Mouse (Mus musculus) c-Kit-positive CD71-negative TER-119-negative erythroid progenitor cells, embryonic 14.5 days (primary cell): Measurements from ENCODE around the gene Lrig2.

ENCODE experiments used
- DNase-seq: peaks from one replicate; pipeline ENCODE4 v3.0.0-alpha.2; 2013; ENCODE audit warnings: low read depth

The Lrig2 gene

DNA sequence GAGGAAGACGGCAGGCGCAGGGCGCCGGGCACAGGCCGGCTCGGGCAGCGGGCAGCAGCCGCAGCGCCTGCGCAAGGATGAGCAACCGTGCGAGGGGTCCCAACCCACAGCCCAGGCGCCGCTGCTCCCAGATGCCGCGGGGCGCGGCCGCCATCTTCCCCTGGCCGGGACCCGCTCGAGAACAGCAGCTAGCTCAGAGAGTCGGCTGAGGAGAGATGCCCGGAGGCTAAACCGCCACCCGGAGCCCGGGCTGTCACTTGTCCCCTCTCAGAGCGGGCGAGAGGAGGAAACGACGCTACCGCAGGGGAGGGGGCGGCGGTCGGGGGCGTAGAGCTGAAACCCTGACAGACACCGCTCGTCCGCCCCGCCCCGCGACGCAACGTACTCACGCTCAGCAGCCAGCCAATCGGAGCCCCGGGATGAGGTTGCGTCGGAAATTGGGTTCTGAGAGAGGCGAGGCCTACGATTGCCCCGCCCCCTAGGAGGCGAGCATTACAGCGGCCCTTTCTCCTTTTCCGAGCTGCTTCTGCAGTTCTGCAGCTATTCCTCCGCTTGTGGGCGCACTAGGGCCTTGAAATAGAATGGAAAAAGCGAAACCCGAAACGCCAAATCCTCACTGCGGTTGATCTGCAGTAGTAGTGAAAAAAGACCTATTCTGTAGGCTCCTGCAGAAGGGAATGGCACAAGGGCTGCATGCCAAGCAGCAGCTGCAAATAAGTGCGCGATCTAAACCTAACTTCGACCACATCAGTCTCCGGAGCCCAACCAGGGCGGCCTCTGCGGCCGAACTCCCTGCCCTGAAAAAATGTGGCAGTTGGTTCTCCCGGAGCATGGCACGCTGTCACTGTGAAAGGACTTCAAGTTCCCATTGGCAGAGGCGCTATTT, at the start of gene Lrig2:
Gene Lrig2 (minus strand): TSS at position 381 of the 886 bp plus-strand sequence.
- DNase-seq: peak; percentile 99

DNA sequence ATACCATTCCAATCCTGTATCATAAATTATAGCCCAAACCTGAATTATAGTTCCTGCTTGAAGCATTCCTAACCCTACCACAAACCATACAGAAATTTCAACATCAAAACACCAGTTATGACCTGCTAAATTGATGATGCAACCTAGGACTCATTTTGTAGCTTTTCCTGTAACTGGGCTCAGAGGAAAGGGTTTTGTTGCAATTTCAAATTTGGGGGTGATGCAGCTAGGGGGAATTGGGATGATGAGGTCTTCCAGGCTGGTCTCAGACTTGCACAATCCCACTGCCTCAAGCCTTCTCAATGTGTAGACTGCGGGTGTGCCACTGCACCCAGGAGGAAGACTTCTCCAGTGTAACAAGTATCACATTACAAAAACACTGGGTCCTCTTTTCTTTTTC, 44.9 kb upstream of the Lrig2 start:
- DNase-seq: no peak

DNA sequence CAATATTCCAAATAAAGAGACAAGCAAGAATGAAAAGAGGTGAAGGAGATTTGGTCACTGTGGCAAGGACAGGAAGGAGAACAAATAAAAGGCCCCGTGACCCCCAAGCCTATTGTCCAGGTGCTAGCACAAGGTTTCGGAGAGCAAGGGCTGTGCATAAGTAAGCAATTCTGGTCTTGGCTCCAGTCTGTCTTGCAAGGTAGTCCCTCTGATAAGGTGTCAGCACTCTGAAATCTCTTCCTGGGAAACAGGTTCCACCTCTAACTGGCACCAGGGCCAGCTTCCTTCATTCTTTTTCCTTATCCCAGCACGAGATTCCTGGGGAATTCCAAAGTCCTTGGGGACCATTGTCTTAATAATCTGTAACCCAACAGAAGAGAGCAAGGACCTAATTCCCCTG, 38.9 kb upstream of the Lrig2 start:
- no peak for DNase-seq

DNA sequence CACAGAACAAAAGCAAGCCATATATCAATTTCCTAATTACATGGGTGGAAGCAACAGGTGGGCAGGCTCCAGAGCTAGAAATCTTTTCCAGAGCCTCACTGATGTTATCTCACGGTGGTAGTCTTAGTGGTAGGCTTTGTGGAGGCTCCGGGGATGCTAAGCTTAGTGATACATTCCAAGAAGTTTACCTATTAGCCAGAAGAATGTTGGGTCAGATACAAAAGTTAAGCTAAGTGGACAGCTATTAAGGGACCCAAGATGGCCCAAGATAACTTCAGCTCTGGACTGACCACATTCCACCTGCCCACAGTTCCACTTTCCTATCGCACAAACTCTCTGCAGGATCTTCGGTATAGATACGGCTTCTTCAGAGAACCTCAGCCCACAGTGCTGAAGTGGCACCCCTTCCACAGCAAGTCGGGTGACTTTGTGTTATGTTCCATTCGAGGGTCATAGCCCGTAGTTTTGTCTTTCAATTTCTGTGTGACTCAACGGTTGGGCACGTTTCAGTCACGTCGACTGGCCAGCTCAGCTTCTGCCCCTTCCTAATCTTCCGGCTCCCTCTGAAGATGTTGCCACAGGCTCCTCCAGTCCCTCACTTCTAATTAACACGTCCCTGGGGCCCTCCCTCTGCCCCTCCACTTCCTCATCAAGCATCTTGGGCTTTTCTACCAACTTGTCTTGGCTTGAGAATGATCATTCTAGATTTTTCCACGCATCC, 36.8 kb upstream of the Lrig2 start:
- DNase-seq: no peak

DNA sequence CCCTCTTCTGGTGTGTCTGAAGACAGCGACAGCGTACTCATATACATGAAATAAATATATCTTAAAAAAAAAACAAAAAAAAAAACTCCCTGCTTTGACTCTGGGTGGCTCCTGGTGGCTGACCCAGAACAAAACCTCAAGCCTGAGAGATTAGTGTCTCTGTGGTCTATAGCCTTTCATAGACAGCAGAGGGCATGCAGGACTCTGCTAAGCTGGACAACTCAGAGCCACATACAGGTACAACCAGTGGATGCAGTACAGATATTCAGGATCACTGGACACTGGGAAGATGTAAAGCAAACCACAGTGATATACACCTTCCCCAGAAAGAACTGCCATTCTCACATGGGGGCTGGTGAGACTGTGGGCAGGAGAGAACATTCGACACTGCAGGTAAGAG, 32.1 kb upstream of the Lrig2 start:
- no peak for DNase-seq

DNA sequence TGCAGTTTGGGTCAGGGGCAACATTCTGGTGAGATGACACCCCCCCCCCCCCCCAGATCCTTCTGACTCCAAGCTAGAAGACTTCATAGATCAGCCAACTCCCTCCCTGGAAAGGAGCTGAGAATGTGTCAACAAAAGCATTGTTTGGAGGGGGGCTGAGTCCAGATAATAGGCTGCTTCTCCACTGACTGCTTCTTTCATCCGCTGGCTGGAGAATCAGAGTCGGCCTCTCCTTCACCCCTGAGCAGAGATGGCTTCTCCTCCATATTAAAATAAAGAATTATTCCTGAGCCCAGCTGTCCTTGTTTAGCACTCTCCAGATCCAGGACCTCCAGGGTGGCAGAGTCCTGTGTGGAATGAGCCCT, 30.3 kb upstream of the Lrig2 start:
- no peak for DNase-seq

DNA sequence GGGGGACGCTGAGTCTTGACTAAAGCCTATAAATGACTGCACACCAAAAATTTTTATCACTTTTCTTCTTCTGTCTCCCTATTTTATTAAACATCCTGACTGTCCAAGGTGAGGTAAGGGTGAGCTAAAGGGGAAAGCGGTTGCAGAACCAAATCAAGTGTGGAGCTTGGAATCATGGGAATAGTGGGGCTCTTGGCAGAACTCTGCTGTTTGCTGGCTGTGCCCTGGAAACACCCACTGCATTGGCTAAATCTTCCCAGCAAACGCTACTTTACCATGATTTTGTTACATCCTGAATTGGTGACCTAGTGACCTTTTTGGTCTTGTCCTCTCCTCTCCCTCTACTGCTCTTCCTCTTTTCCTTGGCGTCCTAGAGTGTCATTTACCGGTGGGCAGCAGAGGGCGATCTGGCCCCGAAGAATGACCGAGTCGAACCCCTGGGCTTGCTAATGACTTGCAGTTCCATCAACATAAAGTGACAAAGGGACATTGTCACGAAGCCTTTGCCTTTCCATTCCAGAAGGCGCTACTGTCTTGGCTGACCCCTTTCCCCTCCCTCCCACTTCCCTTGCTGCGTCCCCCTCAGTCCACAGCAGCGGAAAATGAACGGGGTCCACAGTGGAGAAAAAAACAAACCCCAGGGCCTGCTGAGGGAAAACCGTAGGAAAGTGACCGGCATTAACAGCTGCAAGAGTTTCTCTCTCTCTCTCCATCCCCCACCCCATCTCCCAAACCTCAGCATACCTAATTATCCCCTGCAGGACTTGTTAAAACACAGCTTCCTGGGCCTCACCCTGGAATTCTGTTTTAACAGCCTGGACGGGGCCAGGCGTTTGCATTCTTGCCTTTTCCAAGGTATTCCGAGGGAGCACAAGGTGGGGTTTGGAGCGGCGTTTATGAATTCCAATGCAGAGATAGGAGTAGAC, 29.7 kb upstream of the Lrig2 start:
- peak; percentile 56 for DNase-seq

DNA sequence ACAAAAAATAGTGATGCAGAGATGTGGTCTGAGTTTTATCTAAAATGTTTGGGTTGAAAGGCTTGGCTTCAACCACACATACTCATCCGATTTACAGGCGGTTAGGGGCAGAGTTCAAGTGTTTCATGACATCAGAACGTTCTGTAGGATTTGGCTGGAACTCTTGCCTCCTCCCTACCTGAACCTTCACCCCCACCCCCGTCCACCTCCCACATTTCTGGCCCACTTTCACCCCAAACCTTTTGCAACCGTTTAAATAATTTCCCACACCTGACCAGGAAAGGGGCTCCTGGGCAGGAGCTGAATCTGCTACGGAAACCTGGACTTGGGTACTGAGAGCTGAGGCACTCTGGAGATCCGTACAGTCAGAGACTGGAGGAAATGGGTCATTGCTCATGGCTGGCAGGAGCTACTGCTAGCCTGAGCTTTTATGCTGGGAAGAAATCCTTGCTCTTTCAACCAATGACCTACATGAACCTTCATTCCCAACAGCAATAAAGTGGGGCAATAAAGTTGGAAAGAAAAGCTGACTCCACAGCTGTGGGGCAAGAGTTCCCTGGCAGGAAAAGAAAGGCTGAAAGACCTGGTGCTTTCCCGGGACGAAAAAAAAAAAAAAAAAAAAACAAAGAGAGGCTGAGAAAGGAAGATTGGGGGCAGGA, 28.9 kb upstream of the Lrig2 start:
- DNase-seq: no peak

DNA sequence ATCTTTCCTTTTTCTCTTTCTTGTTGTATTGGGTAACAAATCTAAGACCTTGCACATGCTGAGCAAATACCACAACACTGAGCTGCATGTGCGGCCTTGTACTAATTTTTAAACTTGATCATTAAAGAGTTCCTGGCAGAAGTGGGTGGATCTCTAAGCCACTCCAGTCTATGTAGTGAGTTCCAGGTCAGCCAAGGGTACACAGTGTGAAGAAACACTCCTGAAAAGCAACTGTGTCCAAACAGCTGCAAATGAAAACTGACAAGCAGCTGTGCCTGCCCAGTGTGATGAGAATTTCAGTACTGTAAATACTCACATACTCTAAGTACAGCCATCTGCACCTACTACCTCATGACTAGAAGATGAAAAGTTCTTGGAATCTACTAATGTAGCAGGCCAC, 21.5 kb upstream of the Lrig2 start:
- DNase-seq: no peak

DNA sequence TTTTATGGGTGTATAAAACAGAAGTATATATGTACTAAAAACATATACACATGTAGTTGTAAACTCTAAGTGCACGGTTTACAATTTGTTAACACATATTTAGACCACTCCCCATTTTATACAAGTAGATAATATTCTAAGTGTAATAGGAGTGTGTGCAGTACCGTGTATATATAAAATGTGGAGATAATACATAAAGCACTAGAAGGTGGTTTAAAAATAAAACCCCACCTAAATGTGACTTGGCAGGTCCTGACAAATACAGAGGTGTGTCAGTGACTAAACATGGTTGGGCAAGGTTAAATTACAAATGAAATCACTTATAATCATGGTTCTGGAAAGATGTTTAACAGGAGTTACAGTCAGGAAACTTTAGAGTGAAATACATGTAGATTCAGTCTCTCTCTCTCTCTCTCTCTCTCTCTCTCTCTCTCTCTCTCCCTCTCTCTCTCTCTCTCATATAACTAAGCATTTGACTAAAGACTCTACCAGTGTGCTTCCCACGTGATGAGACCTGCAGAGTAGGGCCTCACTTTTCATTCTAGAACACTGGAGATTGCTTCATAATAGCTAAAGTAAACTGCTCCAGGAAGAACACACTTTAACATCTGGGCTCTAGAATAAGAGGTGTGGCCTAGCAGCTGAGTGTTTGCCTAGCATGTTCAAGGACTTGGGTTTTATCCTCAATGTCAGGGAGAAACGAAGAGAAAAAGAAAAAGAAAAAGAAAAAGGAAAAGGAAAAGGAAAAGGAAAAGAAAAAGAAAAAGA, 14.6 kb upstream of the Lrig2 start:
- DNase-seq: no peak

DNA sequence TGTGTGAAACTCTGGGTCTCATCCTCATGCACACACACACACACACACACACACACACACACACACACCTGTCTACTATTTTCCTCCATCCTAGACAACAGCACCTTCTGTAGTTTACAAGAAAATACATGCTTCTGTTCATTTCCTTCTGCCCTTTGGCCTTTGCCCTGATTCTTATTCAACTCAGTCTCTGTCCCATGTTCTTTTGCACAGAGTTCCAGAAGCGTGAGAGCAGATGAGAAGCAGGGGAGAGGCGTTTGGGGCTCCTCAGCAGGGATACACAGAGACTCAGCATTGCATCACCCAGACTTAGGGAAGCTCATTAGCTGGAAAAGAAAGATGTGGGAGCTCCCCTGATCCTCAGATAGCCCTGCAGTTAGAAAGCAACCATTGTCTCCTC, 13.8 kb upstream of the Lrig2 start:
- DNase-seq: no peak

DNA sequence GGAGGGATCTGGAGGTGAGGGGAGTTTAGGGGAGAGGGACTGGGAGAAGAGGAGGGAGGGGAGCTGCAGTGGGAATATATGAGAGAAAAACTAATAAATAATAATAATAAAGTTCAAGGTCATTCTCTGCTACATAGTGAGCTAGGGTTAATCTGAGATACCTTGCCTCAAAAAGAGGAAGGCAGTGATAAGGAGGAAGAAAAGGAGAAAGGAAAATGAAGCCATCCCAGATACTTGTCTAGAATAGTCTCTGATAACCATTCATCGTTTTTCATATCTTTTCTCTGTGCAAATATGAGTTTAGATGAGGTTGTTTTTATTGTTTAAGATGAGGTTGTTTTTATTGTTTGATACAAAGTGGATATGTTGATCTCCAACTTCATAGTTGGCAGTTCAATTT, 13.3 kb upstream of the Lrig2 start:
- DNase-seq: no peak

DNA sequence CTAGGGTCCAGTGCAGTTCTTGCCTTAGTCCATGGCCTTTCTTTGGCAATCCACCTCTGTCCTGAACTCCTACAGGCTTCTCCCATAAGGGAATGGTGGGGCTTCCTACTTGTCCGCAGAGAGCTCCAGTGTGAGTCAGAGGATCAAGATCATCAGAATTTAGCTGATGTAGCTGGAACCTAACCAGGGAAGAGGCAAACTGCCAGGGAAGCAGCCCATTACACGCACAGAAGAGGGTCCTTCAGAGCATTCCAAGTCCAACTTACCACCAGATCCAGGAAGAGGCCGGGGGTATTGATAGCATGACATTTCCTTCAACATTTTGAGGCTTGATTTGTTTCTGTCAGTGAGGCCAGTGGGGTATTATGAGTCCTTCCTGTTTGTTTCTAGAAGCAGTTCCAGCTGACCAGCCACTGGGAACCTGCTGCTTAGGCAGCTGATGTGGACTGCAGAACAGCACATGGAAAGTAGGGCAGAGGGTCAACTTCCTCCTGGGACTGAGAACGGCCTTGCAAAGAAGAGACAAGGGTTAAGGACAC, 11.7 kb upstream of the Lrig2 start:
- no peak for DNase-seq

DNA sequence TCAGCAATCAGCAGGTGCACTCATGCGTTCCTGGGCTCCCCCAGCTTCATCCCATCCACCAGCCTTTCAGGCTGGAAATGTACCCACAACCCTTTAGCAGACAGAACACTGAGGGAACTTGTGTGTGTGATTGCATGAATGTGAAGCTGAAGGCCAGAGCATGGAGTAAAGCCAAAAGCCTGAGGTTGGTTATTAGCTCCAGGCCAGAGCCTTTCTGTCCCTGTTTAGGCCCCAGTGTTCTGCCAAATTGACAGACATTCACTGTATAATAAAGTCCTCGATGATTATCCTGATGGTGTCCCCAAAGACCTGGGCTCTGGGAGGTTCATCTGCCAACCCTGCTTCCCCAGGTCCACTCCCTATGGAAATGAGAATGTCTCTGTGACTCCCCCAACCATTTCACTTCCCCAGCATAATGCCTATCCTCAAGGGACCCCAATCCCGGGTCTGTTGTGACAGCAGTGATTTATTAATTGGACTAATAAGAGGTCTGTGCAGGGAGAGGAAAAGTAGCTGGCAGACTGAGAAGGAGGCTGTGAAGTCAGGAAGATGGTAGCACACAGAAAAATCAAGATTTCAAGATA, 9.7 kb upstream of the Lrig2 start:
- no peak for DNase-seq

DNA sequence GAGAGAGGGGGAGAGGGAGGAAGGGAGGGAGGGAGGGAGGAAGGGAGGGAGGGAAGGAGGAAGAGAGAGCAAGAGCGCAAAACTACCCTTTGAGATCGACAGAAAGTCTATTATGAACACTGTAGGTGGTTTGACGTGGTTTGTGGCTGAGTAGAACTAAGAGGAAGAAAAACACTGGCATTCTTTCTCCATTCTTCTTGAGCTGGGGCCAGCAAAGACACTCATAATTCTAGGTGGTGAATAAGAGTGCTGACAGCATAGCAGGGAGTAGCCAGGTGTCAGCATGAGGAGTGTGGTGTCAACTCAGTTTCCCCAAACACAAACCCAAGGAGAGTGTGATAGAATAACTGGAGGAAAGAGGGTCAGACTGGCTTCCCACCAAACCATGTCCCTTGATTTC, 8.8 kb upstream of the Lrig2 start:
- no peak for DNase-seq

DNA sequence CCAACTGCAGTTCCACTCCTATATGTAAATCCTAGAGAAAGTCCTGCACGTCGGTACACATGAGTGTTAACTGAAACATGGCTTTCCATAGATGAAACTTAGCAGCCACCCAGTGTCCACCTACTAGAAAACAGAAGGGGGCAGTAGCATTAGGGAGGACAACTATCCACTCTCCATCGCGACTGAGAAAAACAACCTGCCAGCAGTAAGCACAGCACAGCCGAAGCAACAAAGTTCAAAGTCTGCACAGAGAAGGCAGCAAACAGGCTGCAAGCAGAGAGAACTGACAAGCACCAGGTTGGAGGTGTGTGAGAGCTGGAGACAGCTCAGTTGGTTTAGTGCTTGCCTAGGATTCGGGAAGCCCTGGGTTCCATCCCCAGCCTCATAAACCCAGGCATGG, 7.2 kb upstream of the Lrig2 start:
- DNase-seq: no peak

DNA sequence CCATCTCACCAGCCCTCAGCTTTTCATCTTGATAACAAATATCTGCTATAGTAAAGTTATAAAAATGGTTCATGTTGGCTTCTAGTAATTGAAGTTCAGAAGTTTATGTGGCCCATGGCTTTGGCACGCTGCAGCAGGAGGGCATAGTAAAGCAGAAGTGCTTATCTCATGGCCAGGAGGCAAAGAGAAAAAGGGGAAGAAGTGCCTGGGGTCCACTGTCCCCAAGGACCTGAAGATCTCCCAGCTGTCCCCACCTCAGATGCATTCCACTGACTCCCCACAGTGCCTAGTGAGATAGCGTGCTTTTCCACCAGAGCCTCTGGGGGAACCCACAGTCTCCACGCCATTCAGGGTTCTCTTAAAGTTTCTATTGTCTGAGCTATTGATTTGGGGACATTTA, 6.7 kb upstream of the Lrig2 start:
- no peak for DNase-seq

DNA sequence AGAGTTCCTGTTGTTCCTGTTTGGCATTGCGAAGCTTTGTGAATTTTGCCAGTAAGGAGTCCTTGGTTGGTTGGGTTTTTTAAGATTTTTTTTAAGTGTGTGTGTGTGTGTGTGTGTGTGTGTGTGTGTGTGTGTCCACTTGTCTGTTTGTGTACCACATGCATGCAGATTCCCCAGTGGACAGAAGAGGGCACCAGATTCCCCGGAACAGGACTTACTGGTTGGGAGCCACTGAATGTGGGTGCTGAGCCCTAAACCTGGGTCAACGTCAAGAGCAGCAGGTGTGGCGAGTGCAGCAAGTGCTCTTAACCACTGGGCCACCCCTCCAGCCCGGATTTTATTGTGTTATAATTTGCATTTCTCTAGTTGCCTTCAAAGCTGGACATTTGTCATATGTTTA, 5.4 kb upstream of the Lrig2 start:
- DNase-seq: no peak

DNA sequence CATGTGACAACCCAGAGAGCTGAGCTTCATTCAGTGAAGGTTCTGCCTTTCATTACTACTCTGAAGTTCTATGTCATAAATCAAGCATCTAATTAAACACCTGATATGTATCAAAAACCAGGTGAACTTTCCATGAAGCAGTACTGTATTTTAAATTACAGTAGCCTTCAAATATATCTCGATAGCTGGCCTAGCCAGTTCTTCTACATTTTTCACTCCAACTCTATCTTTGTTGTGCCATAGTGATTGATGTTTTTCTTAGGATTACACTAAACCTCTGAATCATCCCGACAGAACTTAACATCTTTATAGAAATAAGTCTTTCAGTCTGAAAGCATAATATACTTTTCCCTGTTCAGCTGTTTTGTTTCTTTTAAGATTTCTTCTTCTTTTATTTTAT, 2.8 kb upstream of the Lrig2 start:
- DNase-seq: no peak

DNA sequence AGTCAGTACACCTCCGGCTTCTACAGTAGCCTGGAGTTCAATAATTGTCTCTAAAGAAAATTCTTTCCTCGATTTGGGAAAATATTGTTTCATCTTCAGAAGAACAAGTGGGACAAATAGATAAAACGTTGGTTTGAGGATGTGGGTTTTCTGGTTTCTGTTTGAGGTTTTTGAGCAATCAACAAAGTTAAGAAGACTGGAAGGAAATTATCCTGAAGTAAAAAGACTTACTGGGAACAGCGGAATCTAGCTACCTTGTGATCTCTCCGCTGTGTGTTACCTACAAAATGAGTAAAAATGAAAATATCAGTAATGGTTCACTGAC, 668 bp upstream of the Lrig2 start:
- no peak for DNase-seq
